Mouse (Mus musculus) megakaryocyte progenitor cell, adult 5-6 weeks (primary cell): ENCODE measurements around the gene Gm8369. TPM values are rescaled to one million over a fixed set of nuclear protein-coding genes. Genes with fewer than 3 reads are reported as not detected.
"Not testable (repeated sequence)": the region's sequence is repeated elsewhere in the genome, so short reads cannot be mapped to it uniquely, and the experiment has no call there.

Source experiments
- ATAC-seq: replicated peaks from 2 replicates; pipeline ENCODE4 v1.8.0; 2016; ENCODE audit warnings: mild to moderate bottlenecking, moderate TSS enrichment, inconsistent platforms; ENCODE audit not compliant: poor library complexity
- total RNA-seq, 2 experiments: library from RNA; stranded (forward) in 1 of 2; stranded (reverse) in 1 of 2; fragments of 157-497, 149-512 nt in 1 of 2; fragments of 200-1000 nt in 1 of 2; gene quantifications; 2 replicates each; pipeline versions ENCODE4 v1.2.3 to v1.2.4; 2015 to 2017

Gene Gm8369
- total RNA-seq, 2 experiments from 2014 or later, result 0.67 to 1.3 TPM

DNA sequence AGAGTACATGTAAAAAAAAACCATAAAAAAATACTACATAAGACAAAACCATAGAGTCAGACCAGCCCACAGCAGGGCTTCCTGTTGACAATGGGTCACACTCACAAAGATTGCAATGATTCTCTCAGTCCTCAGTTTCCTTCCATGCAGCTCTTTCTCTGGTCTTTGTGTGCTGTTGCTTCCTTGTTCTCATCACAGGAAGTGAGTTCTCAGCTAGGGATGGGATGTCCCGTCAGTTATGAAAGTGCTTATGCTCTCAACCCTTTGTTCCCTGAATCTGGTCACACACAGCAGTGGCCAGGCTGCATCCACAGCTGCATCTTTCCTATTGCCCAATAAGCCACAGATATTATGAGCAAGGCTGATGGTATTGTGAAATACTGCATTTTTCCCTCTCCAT is 27.7 kb downstream of the Gm8369 start:
- ATAC-seq, result peak; percentile 88

- no peak for ATAC-seq
Measured at GRCm38 (mm10) chr19:11516246-11516645, 30.5 kb downstream of the Gm8369 start, which contains the start of gene Ms4a6b. TSS of gene Ms4a6b (plus strand) at chr19:11516512.

GRCm38 (mm10) chr19:11516845-11517244 is 31.1 kb downstream of the Gm8369 start:
- ATAC-seq, result no peak

- peak; percentile 77 for ATAC-seq
Measured at GRCm38 (mm10) chr19:11517373-11517772, 31.6 kb downstream of the Gm8369 start.

GRCm38 (mm10) chr19:11518356-11518755 is 32.6 kb downstream of the Gm8369 start:
- ATAC-seq, result peak; percentile 56

DNA sequence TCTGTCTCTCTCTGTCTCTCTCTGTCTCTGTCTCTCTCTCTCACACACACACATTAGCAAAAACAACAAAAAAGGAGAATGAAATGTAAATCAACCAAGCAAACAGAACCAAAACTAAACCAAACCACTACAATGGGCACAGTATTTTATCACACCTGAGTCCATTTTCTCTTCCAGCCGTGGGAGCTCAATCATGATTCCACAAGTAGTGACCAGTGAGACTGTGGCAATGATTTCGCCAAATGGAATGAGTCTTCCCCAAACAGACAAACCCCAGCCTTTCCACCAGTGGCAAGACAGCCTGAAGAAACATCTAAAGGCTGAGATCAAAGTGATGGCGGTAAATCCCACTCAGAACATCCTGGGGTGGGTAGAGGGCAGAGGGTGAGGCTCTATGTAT is 34.4 kb downstream of the Gm8369 start:
- ATAC-seq, result no peak

DNA sequence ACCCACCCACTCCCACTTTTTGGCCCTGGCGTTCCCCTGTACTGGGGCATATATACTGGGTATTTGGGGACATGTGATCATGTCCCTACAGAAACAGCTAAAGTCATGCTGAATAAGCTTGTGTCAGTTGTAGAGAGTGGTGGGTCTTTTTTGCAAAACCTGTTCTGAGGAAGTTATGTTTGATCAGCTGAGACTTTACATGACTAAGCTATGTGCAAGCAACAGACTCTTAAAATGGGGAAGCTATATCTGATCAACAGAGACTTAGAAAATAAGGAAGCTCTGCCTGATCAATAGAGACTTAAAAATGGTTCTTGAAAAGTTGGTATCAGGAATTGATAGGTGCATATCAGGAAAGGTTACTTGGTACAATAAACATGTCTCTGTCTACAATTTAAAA is 47.7 kb downstream of the Gm8369 start:
- ATAC-seq, result peak; percentile 75

DNA sequence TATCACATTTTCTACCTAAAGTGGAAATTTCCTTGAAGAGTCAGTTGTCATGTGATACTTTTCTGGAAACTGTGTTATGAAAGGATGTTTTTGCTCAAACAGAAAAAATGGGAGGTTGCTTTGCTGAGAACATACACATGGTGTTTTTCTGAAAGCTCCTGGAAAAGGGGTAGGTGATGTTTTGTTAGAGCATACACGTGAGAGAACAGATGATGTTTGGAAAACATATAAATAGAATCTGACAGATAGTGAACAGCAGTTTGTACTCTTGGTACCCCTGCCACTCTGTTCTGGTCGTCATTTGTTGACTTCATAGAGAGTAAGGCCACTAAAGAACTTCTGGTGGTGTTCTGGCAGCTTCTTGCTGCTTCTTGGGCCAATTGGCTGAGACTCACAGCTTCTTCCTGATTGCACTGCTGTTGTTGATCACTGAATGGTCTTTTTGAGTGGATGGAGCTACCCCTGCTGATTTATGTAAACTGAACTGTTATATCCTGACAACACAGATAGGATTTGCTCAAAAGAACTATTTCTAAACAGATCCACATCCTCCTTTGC is 48.2 kb downstream of the Gm8369 start:
- ATAC-seq, result no peak

DNA sequence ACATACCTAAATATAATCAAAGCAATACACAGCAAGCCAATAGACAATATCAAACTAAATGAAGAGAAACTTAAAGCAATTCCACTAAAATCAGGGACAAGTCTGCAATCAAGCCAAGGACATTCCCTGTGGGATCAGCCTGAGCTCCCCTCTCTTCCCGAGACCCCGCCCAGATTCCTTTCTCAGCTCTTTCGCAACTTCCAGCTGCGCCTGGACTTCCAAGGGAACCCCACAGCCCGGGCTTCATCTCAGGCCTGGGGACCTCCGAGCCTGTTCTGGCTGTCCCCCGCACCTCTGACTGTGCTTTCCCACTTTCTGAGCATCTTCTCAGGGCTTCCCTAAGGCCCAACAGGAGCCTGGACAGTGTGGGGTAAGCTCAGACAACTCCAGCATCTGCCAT is 50.9 kb downstream of the Gm8369 start, which contains the start of gene Ms4a4d:
Gene Ms4a4d, plus strand, starts transcription at position 209 of the 400 bp plus-strand sequence.
- no peak for ATAC-seq

DNA sequence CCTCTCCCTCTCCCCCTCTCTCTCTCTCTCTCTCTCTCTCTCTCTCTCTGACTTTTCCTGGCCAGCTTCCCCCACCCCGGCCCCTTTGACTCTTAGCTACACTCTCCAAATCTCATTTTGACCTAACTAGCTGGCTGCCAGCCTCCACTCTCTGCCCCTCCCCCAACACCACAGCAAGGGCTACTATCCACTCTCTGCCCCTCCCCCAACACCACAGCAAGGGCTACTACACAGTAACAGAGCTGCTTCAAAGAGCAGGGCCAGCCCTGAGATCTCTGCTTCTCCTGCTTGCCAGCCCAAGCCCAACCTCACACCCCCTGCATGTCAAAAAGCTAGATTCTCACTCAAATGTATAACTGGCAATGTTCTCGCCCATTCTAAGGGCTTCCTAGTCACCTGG is 51.6 kb downstream of the Gm8369 start:
- ATAC-seq, result no peak

DNA sequence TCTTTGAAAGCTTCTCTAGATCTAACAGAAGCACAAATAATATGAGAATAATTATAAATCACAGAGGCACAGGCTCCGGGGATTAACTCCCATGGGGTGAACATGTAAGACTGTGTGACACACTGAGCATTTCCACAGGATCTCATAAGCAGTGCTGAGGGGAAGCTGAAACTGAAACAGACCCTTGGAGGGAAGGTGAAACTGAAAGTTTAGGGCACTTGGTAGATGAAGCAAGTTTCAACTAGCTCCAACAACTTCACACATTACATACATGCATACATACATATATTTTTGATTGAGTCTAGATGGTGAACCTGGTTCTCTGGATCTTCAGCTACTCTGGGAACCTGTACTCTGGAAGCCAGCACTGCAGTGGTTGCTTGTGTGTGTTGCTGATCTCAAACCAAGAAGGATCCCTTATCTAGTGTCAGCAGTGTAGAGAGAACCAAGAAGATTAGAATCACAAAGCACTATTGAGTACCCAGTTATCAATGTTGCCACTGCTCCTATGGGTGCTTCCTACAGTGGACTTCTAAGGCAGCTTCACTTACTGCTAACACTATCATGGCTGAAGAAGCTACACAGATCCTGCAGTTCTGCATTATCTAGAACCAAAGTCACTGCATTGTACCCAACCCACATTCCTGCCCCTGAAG is 54.6 kb downstream of the Gm8369 start:
- peak; percentile 68 for ATAC-seq

- not testable (repeated sequence) for ATAC-seq
Measured at GRCm38 (mm10) chr19:11544383-11544782, 58.6 kb downstream of the Gm8369 start.

DNA sequence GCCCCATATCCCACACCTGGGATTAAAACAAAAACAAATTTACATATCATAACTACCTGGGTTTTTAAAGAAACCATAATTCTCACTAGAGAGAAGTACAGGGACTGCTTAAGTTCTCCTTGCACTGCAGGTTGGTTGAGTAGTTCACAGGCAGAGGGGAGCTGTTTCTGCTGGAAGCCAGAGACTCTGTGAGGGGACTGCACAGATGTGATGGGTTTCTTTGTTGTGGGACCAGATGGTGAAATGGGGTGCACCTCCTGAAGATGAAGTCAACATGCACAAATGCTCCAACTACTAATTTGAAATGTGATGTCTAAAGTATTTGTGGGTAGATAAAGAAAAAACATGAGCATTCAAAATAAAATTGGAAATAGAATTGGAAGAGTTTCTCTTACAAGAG is 62.2 kb downstream of the Gm8369 start:
- ATAC-seq, result no peak

DNA sequence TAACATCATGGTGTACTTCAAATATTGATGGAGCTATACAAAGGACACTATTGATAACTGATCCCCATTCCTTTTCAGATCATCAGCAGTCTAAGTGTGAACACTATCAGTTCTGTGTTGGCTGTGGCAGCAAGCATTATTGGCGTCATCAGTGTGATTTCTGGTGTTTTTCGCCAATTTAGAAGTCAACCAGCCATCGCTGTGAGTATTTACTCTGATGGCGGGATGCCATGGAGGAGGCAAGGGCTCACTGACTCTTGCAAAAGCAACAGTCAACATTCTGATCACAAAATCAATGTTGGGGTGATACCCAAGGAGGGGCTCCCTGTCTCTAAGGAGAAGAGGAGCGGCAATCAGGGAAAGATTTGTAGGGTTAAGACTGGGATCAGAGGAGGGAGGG is 69.0 kb downstream of the Gm8369 start:
- no peak for ATAC-seq

- peak; percentile 99 for ATAC-seq
Measured at GRCm38 (mm10) chr19:11559560-11559959, 73.8 kb downstream of the Gm8369 start.

Other genes starting within 250 kb of the Gm8369 start
- gene Ms4a1, start 219.7 kb upstream of the Gm8369 start, total RNA-seq (2015), result not detected in 2 replicates
- gene Ms4a1, start 219.7 kb upstream of the Gm8369 start, total RNA-seq (2017), result not detected in 2 replicates
- gene Ms4a5, start 202.1 kb upstream of the Gm8369 start, total RNA-seq (2015), result not detected in 2 replicates
- gene Ms4a5, start 202.1 kb upstream of the Gm8369 start, total RNA-seq (2017), result not detected in 2 replicates
- gene Ms4a14, start 171.5 kb upstream of the Gm8369 start, total RNA-seq (2015), result not detected in 2 replicates
- not detected in 2 replicates for gene Ms4a14, start 171.5 kb upstream of the Gm8369 start, total RNA-seq (2017)
- gene Ms4a7, start 149.8 kb upstream of the Gm8369 start, total RNA-seq (2015), result not detected in 2 replicates
- 0.64 TPM in 1 of 2 replicates, not detected in the other for gene Ms4a7, start 149.8 kb upstream of the Gm8369 start, total RNA-seq (2017)
- gene Ms4a4a, start 110.4 kb upstream of the Gm8369 start, total RNA-seq (2015), result 0.49 TPM in 1 of 2 replicates, not detected in the other
- gene Ms4a4a, start 110.4 kb upstream of the Gm8369 start, total RNA-seq (2017), result not detected in 2 replicates
- gene Ms4a4c, start 81.2 kb upstream of the Gm8369 start, total RNA-seq (2015), result 17.5 and 21.6 TPM in 2 replicates
- gene Ms4a4c, start 81.2 kb upstream of the Gm8369 start, total RNA-seq (2017), result 15.8 and 18.6 TPM in 2 replicates
- 4.8 and 5.3 TPM in 2 replicates for gene Ms4a4b, start 42.4 kb upstream of the Gm8369 start, total RNA-seq (2015)
- gene Ms4a4b, start 42.4 kb upstream of the Gm8369 start, total RNA-seq (2017), result 0.88 and 1.00 TPM in 2 replicates
- gene Ms4a6c, start 16.6 kb upstream of the Gm8369 start, total RNA-seq (2015), result 181 and 238 TPM in 2 replicates
- gene Ms4a6c, start 16.6 kb upstream of the Gm8369 start, total RNA-seq (2017), result 142 and 174 TPM in 2 replicates
- 44.8 and 47.0 TPM in 2 replicates for gene Ms4a6b, start 30.6 kb downstream of the Gm8369 start, total RNA-seq (2015)
- 19.8 and 24.4 TPM in 2 replicates for gene Ms4a6b, start 30.6 kb downstream of the Gm8369 start, total RNA-seq (2017)
- not detected in 2 replicates for gene Ms4a4d, start 50.9 kb downstream of the Gm8369 start, total RNA-seq (2015)
- not detected in 2 replicates for gene Ms4a4d, start 50.9 kb downstream of the Gm8369 start, total RNA-seq (2017)
- gene Ms4a6d, start 118.9 kb downstream of the Gm8369 start, total RNA-seq (2015), result 5.1 and 5.9 TPM in 2 replicates
- 3.0 and 4.2 TPM in 2 replicates for gene Ms4a6d, start 118.9 kb downstream of the Gm8369 start, total RNA-seq (2017)
- 18.2 and 21.8 TPM in 2 replicates for gene Ms4a2, start 137.8 kb downstream of the Gm8369 start, total RNA-seq (2015)
- gene Ms4a2, start 137.8 kb downstream of the Gm8369 start, total RNA-seq (2017), result 17.5 and 20.2 TPM in 2 replicates
- gene Ms4a3, start 154.9 kb downstream of the Gm8369 start, total RNA-seq (2015), result 1,524 and 1,660 TPM in 2 replicates
- gene Ms4a3, start 154.9 kb downstream of the Gm8369 start, total RNA-seq (2017), result 866 and 1,151 TPM in 2 replicates
- 1.1 and 3.4 TPM in 2 replicates for gene Oosp2, start 174.6 kb downstream of the Gm8369 start, total RNA-seq (2015)
- gene Oosp2, start 174.6 kb downstream of the Gm8369 start, total RNA-seq (2017), result not detected in 2 replicates
- gene Oosp1, start 205.2 kb downstream of the Gm8369 start, total RNA-seq (2015), result 5.7 and 7.6 TPM in 2 replicates
- 6.9 and 13.5 TPM in 2 replicates for gene Oosp1, start 205.2 kb downstream of the Gm8369 start, total RNA-seq (2017)
- gene Oosp3, start 211.1 kb downstream of the Gm8369 start, total RNA-seq (2015), result not detected in 2 replicates
- not detected in 2 replicates for gene Oosp3, start 211.1 kb downstream of the Gm8369 start, total RNA-seq (2017)